Mouse (Mus musculus): ENCODE results near the gene Sdf2l1. TPM values are rescaled to one million over a fixed set of nuclear protein-coding genes. Genes with fewer than 3 reads are reported as not detected.
"Not testable (repeated sequence)": the region's sequence is repeated elsewhere in the genome, so short reads cannot be mapped to it uniquely, and the experiment has no call there.

The Sdf2l1 gene
- total RNA-seq (2021), result 1 to 10 TPM; 3.4 to 6.1 TPM
- long read RNA-seq, experiment 1, partial matches to known transcripts, result 0 of 1 reads
- long read RNA-seq, experiment 1, other reads (novel, unspliced or antisense), result 0 of 1 reads
- long read RNA-seq, experiment 2, partial matches to known transcripts, result 0 of 1 reads
- long read RNA-seq, experiment 2, other reads (novel, unspliced or antisense), result 0 of 1 reads

DNA sequence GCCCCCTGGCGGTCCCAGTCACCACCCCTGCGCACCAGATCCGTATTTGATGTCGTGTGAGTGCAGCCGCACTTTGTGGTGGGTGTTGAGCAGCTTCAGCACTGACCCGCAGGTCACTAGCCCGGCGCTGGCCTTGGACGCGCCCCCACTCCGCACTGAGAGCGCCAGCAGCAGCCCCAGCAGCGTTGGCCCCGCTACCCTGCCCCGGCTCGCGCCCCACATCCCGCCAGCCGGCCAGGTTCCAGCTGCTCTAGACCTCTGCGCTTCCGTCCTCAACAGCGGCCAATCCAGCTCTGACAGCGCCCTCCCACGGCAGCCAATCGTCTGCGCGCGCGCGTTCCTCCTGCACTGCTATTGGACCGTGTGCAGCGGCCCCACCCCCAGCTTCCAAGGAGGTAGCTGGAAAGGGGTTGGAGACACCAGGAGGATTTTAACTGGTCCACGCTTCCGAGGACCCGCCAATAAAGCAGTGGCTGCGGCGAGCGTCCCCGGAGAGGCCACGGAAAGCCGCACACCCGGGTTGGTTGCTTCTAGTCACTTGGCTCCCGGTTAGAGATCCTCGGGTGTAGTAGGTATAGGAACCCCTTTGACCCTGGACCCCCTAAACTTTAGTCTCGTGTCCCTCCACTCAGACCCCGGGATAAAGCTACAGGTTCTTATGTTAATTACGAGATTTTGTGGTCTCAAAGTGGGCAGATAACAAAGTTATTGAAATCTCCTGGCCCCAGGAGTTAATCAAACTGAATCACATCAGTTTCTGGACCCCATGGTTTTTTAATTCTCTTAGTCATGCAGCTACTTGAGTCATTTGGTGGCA lies at the start of gene Sdf2l1:
Gene Sdf2l1 (minus strand): TSS at position 295 of the 817 bp plus-strand sequence.
- peak; percentile 98 for DNase-seq
- intact Hi-C loops (cut with DNase I; ENCODE audit: low total_unique reads), result no loop called here

DNA sequence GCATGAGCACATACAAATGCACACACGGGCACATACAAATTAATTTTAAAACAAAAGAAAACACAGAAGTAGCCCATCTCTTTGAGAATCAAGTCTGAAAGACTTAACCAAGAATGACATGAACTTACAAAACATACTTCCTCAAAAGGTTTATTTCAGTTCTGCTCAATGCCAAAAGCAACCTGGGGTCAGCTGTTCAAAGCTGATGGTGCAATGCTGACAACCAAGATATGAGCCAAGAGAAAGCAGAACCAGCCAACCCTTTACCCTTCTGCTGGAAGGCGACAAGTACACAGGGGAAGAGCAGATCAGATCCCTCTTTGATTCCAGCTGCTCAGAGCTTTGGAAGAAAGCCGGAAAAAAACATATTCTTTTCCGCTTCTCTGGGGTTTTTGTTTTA lies 49.2 kb upstream of the Sdf2l1 start:
- no peak for DNase-seq
- intact Hi-C loops (cut with DNase I; ENCODE audit: low total_unique reads), result no loop called here

DNA sequence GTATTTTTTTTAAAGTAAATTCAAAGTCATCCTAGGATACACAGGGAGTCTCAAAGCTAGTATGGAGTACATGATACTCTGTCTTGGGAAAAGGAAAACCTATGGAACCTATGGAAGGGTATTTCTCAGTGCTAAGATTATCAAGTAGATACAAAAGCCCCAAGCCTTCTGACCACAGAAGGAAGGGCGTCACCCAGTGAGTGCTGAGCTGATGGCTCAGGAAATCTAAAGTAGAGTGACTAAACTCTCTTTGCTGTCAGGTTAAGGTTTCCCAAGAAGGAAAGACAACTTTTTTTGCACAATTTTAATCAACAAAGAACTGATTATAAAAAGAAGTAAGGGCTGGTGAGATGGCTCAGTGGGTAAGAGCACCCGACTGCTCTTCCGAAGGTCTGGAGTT lies 47.5 kb upstream of the Sdf2l1 start:
- intact Hi-C loops (cut with DNase I; ENCODE audit: low total_unique reads), result no loop called here
- no peak for DNase-seq

DNA sequence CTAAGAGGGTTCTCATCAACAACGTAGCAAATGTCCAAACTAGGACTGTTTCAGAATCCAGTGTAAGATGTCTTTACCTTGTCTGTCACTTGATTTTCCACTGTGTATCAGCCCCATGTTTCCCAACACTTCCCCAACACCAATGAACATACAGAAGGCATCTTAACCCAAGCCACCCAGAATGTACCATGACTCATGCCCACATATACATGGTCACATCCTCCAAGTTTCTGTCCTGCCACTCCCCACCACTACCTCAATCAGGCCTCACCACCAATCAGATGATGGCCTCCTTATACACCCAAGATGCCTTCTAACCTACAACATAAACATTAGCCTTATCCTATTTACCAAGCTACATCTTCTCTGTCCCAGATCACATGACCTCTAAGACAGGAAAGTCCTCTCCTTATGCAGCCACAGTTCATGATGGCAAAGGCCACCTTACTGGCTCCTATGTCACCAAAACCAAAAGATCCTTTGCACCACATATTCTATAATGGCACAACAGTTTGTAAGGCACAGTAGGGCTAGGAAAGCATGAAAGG lies 45.5 kb upstream of the Sdf2l1 start:
- intact Hi-C loops (cut with DNase I; ENCODE audit: low total_unique reads), result no loop called here

DNA sequence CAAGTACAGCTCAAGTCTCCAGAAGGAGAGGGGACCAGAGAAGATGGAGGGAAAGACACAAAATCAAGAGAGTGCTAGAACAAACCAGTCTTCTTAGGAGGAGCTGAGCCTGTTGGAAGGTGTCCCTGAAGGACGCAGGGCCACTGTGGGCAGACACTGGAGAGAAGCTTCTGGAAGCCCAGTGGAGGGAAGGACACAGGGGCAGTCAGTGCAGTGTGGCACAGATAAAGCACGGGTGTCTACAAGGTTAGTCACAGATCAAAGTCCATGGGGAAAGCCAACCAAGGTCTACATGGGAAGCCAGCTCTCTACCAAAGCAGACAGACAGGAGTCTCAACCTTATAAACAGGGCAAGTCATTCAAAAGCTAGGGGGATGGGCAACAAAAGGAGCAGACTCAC lies 43.6 kb upstream of the Sdf2l1 start:
- DNase-seq, result no peak
- intact Hi-C loops (cut with DNase I; ENCODE audit: low total_unique reads), result no loop called here

More for the DNA sequence above, 45.5 kb upstream of the Sdf2l1 start:
- DNase-seq, result no peak

DNA sequence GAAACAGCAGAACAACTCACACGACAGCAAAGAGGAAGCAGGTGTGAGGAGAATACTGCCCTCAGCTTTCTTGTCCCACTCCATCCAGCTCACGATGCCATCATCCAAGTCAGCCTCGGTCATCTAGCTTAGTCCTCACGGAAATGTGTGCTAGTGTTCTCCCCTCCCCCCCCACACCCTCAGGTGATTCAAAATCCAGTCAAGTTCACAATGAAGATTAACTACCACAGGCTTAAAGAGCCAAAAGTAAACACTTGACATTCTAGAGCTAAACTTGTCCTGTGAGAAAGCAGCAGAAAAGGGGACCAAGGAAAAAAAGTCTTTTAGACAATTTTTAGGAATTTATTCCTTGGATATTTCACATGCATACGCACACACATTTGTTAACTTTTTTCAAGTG lies 35.9 kb upstream of the Sdf2l1 start:
- intact Hi-C loops (cut with DNase I; ENCODE audit: low total_unique reads), result no loop called here
- no peak for DNase-seq

DNA sequence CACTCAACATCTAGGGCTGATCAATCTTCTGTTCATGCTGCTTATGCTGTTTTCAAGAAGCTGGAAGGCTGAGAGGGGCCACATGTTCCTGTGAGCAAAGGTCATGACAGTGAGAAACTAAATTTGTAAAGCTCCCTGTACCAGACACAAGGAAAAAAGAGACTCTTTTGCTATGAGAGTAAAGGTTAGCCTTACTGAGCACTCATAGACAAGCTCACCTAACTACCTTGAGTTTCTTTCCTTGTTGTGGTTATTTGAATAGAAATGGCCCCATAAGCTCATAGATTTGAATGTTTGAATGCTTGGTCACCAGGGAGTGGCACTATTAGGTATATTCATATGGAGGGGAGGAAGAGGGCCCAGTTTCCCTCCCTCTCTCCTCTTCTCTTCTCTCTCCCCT lies 35.0 kb upstream of the Sdf2l1 start:
- intact Hi-C loops (cut with DNase I; ENCODE audit: low total_unique reads), result no loop called here
- no peak for DNase-seq

DNA sequence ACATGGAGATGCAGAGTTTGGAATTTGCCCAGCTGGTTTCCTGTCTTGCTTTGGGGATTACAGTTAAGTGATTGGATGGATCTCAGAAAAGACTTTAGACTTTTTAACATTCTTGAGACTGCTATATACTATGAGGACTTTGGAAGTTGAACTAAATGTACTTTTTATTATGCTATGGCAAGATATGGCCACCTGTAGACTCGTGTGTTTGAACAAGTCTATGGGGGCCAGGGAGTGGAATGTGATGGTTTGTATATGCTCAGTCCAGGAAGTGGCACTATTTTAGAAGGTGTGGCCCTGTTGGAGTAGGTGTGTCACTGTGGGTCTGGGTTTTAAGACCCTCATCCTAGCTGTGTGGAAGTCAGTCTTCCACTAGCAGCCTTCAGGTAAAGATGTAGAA lies 33.3 kb upstream of the Sdf2l1 start:
- intact Hi-C loops (cut with DNase I; ENCODE audit: low total_unique reads); DNase-seq: not testable (repeated sequence)

DNA sequence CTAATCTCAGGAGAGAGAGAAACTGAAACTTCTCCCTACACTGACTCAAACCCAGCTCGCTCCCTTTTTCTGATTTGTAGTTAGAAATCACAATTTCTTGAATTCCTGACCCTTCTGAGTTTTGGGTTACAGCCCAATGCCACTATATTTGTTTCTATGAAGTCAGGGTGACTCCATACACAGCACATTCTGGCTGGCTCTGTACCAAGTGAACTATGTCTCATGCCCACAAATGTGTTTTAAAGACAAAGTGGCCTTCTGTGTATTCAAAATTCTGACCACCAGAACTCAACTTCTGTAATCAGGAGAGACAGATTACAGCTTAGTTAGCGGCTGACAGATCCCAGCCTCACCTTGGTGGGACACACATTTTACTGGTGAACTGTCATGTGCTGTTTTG lies 22.2 kb upstream of the Sdf2l1 start:
- DNase-seq, result no peak
- intact Hi-C loops (cut with DNase I; ENCODE audit: low total_unique reads), result no loop called here

DNA sequence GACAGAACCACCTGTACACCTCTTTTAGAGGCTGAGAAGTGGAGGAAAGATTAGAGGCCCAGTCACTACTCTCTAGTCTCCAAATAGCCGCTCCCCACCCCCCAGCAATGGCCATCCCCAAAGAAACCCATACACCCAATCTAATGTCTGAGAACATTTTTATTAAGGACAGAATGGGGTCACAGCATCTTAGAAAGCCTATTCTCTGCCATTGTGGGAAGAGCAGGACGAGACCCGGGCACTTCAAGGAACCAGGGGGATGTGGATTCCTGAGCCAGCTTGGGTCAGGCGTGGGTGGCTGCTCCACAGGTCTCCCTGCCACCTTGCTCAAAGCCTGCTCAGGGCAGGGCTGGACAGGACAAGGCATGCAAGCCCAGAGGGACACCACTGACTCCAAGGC lies 19.7 kb upstream of the Sdf2l1 start:
- intact Hi-C loops (cut with DNase I; ENCODE audit: low total_unique reads), result no loop called here
- no peak for DNase-seq

DNA sequence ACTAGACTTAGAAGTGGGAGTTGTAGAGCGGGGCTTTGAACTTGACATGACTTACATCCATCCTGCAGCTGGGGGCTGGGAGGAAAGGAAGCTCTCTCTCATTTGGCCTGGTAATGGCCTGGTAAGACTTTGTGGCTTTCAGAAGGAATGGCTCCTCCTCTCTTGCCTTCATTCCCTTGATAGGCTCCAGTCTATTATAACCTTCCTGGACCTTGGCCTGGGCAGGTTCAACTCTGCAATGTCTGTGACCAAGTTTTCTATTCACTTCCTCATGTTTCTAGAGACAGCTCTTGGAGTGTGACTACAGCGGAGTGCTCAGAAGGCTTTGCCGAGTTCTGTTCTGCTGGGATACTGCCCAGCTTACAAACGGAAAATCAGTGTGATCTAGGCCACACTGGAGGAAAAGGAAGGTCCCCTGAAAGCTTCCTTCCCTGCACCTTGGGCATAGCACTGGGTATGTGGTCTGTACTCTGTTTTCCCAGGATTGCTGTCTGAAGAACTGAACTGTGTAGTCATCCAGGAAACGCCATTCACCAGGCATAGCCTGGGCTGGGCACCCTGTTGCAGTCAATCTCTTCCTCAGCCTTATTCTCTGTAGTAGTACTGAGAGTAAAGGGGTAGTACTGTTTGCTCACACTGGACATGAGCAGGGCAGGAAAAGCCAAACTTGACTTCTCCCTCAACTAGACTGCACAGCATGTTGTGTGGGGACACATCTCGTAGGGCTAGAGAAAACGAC lies 18.5 kb upstream of the Sdf2l1 start:
- DNase-seq, result no peak
- intact Hi-C loops (cut with DNase I; ENCODE audit: low total_unique reads), result no loop called here

DNA sequence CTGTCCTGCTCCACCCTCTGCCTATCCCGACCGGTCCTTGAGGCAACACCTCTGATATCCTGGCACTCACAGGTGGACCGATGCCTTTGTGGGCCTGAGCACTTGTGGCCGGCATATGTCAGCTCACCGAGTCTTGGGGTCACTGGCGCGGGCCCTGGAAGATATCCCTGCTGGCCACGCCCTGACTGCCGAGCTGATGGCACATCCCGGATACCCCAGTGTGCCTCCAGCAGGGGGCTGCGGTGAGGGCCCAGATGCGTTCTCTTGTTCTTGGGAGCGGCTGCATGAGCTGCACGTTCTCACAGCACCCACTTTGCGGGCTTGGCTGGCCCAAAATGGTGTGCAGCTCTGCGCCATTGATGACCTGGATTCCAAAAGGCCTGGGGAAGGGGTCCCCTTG lies 15.9 kb upstream of the Sdf2l1 start:
- intact Hi-C loops (cut with DNase I; ENCODE audit: low total_unique reads), result no loop called here
- no peak for DNase-seq

DNA sequence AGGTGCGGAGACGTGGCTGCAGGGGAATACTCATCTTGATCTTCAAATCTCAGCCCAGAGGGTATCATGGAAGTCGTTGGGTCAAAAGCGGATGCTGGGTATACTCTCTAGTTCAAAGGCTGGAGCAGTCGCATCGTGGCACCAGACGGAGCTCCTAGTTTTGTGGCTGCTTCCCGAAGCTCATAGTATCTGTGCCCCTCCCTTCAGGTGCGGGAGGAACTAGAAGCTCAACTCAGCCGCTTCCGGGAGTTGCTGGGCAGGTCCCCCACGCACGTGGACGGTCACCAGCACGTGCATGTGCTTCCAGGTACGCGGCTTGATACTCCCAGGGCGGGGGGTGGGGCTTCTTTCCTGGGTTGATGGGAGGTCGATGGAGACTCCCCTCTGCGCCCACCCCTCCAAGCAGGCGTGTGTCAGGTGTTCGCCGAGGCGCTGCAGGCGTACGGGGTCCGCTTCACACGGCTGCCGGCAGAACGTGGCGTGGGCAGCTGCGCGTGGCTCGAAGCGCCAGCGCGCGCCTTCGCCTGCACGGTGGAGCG lies 15.3 kb upstream of the Sdf2l1 start:
- DNase-seq, result no peak
- intact Hi-C loops (cut with DNase I; ENCODE audit: low total_unique reads), result no loop called here

DNA sequence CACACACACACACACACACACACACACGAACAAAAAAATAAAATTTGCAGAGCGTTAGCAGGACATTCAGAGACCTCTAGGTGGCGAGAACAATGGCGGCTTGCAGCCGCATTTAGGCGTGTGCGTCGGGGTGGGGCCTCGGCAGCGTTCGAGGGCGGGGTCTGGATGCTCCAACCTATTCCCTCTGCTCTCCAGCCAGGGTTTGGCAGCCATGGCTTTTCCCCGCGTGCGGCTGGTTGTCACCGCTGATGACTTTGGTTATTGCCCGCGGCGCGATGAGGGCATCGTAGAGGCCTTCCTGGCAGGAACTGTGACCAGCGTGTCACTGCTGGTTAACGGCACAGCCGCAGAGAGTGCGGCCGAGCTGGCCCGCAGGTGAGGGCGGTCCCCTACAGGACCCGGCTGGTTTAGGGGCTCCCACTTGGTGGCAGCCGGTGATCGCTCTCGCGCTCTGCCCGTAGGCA lies 14.6 kb upstream of the Sdf2l1 start, which contains the start of gene Ccdc116:
Gene Ccdc116 (minus strand): TSS at position 458 of the 464 bp plus-strand sequence.
- peak; percentile 80 for DNase-seq
- intact Hi-C loops (cut with DNase I; ENCODE audit: low total_unique reads), result no loop called here

DNA sequence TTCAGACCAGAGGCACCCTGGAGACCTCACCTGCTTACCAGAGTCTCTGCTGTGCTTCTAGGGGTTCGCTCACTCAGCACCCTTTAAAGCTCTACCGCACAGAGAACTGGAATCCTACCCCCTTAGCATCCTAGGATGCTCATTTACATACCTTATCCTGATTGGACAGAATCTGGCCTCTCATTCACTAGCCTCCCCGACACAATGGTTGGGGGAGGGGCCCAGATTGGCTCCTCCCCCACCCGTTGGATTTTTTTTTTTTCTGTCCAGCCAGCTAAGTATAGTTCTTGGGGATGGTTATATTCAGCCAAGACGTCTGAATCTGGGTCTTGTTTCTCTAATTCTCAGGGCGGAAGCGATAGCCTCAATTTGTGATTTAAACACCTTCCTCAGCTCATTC lies 12.2 kb upstream of the Sdf2l1 start, which contains the start of gene Ydjc:
Gene Ydjc (plus strand): TSS at position 283 of the 400 bp plus-strand sequence.
- intact Hi-C loops (cut with DNase I; ENCODE audit: low total_unique reads), result no loop called here
- DNase-seq, result no peak

DNA sequence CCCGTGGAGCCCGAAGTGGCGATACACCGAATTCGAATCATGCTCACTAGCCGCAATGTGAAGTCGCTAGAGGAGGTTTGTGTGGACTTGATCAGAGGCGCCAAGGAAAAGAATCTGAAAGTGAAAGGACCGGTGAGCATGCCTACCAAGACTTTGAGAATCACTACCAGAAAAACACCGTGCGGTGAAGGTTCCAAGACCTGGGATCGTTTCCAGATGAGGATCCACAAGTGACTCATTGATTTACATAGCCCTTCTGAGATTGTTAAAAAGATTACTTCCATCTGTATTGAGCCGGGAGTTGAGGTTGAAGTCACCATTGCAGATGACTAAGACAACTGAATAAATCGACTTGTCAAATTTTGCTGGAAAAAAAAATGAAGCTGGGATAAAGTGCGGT lies 5.2 kb upstream of the Sdf2l1 start:
- intact Hi-C loops (cut with DNase I; ENCODE audit: low total_unique reads), result loop anchor here (5.0 kb wide), 1 partner anchor 140 kb away; the partner anchor contains the start of gene Tmem191c
- DNase-seq, result no peak

DNA sequence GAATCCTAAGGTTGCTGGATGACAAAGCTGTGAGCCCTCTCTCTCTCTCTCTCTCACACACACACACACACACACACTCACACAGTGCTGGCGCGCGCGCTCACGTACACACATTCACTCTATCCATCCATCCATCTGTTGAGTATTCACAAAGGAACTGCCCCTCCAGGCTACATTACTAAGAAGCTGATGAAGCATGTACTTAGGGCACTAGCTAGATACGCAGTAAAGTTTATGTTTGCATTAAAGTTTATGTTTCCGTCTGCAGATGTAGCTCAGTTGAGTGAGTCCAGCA lies 670 bp upstream of the Sdf2l1 start:
- intact Hi-C loops (cut with DNase I; ENCODE audit: low total_unique reads), result no loop called here

DNA sequence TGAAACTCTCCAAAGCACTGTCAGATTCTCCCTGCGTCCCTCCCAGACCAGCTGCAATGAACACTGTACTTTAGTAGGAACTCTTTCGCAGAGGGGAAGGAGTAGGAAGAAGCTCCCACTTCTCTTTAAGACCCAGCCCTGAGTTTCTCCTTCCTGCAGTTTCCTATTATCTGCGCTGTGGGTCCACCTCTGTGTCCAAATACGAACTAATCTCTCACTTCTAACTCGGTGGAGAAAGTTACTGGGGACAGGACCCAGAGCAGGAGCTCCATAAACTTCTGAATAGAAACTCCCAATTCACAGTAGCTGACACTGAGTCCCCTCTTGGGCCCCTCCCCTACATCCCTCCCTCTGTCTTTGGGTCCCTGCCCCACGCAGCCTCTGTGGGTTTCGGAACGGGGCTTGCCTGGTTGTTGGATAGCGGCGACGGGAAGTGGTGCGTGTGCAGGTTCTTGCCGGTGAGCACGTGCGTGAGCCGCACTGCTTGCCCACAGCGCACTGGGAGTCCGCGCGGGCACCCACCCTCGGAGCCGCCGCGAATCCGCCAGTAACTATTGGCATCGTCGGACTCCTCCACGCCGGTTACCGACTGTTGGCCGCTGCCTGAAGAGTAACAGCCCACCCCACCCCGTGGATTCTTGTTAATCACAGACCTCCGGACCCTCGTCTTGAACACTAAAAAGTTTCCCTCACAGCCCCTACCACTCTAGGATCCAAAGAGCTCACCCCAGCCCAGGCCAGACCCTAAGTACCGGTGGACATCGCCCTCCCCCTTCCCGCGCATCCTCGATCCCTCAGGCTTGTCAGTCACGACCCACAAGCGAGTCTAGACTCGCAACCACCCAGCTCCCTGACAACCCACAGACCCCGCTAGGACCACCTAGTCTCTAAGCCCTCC lies 743 bp downstream of the Sdf2l1 start:
- intact Hi-C loops (cut with DNase I; ENCODE audit: low total_unique reads), result no loop called here
- no peak for DNase-seq

More for the DNA sequence above, 670 bp upstream of the Sdf2l1 start:
- no peak for DNase-seq

DNA sequence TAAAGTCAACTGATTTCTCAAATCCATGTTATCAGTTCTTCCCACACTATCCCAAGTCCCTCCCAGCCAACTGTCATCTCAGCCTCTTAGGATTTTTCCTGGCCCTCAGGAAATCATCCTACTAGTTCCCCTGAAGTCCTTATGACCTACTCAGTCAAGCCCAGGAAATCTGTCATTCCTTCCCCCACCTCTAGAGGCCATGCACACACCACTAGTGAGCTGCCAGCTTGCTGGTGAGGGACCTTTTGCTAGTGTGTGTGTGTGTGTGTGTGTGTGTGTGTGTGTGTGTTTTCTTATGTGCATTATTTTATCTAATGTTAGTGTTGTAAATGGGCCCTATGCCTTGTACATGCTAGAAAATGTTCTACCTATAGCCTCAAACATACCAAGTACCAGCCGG lies 4.9 kb downstream of the Sdf2l1 start:
- DNase-seq, result peak; percentile 36
- intact Hi-C loops (cut with DNase I; ENCODE audit: low total_unique reads), result no loop called here
